Mouse (Mus musculus) mesoderm, embryonic 11.5 days (tissue): Measurements from ENCODE around the gene Pmepa1.

Experiments
- DNase-seq: peaks from one replicate; pipeline ENCODE4 v3.0.0-alpha.2; 2012; ENCODE audit warnings: low read depth, low spot score

Pmepa1 gene

DNA sequence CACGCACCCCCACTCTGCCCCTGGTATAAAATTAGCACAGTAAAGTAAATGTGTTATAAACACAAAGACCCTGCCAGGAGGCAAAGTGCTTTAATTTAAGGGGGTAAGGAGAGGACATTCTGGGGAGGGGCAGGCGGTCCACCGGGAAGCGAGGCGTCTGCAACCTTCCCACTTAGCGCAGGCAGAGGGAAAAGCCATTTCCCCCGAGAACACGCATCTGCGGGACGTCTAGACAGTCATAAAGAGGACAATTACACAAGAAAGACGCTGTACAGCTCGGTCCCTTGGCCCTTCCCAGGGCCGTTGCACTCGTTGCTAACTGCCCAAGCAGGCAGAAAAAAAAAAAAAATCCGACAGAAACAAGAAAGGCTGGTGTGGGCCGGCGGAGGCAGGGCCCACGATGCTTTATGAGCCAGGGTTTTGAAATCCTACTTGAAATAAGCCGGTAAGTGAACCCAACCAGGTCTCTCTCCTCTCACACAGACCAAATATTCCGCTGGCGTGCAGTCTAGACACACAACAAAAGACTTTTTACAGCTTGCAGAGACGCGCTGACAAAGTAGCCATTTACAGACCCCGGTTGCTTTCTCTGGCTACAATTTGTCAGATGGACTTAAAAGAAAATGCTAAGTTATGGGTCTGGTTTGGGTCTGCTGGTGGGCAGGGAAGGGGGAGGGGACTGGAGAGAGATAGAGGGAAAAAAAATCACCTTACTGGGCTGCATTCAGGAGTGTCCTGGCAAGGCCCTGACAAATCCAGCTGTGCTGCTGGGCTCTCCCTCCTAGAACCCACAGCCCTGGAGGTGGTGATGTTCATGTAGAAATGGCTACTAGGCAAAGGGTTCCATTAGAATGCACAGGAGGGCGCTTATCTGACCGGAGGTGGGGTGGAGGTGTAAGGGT, 22.3 kb downstream of the Pmepa1 start:
- DNase-seq, result peak; percentile 83

DNA sequence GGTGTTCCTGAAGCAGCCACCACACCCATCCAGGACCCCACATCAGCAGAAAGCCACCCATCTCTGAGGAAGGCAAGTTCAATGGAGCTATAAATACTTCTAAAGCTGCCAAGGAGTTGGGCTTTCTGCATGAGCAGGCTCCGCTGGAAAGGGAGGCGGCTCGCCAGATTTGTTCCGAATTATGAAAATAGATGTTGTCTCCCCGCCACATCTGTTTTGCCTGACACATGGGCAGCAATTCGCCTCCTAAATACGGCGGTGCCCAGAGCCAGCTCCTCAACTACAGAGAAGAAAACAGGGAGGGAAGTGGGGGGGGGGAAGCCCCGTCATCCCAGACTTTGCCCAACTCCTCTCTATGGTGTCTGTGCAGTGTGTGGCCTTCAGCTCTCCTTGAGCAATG, 24.7 kb downstream of the Pmepa1 start:
- DNase-seq, result no peak

DNA sequence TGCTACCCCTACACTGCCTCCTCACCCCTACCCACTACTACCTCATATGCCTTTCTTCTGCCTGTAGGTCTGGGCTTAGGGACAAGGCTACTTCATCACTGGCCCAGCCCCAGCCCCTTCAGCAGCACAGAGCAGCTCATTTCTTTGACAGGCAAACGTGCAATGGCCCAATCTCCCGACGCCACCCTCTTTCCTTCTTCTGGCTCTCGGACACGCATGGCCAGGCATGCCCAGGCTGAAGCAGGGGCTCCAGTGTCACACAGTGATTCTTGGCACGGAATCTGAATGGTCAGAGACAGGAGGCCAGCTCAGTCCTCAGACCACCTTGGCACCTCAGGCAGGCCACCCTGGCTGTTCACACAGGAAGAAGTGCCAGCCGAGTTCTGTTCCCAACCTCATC, 25.2 kb downstream of the Pmepa1 start:
- no peak for DNase-seq

DNA sequence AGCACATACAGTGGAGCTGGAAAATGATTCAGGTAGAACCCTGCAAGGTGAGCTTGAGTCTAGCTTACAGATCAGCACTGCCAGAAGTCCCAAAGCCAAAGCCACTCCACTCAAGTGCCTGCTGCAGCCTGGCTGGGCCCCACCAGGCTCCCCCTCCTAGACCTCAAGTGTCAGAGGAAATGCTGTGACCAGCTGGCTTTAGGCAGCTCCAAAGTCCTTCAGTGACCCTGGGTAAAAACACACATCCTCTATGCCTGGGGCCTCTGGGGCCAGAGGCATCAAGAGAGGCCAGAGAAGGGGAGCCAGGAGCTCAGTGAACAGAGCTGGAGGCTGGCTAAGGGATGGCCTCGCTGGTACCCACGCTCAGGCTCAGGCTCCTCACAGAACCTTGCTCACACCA, 25.9 kb downstream of the Pmepa1 start:
- no peak for DNase-seq

DNA sequence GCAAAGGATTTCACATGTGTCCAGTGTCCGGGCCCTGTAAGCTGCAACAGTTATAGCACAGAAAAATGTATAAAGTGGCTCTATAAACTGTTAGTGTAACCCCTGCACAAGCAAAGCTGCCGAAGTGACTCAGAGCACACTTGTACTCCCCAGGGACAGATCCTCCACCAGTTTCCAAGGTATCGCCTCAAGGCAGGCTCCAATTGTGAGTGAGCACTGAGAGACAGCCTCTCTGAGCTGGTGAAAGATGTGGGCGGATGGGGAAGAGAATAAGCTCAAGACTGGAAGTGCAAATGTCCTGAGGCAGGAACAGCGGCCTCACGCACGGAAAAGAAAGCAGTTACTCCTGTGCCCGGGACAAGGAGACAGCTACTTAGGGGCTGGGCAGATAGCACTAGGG, 26.4 kb downstream of the Pmepa1 start:
- DNase-seq, result no peak

DNA sequence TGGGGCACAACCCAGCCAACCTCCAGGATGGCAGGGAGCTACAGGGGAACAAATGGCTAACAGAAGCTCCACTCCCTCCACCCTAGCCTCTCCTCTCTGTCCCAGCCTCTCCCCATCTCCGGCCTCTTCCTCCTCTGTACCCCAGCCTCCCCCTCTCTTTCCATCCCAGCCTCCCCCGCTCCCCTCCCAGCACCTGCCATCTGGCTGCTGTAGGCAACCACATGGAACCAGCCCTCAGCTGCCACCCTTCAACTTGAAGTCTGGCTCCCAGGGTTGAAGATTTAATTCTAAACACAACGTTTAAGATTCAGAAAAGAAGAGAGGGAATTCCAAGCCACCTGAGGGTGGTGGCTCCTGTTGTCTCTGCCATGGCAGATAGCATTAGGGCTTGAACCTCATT, 26.9 kb downstream of the Pmepa1 start:
- DNase-seq, result no peak

DNA sequence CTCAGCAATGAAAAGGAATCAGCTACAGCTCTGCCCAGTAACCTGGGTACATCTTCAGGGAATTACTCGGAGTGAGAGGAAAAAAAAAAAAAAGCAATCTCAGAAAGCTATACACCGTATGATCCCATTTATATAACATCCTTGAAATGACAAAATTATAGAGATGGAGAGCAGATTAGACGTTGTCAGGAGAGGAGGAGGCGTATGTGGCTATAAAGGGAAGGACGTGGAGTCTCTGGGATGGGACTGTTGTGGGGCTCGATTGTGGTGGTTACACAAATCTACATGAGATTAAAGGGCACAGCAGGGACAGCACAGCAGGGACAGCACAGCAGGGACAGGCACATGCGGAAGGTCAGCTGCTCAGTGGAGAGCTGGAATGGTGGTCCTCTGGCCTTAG, 27.5 kb downstream of the Pmepa1 start:
- no peak for DNase-seq

DNA sequence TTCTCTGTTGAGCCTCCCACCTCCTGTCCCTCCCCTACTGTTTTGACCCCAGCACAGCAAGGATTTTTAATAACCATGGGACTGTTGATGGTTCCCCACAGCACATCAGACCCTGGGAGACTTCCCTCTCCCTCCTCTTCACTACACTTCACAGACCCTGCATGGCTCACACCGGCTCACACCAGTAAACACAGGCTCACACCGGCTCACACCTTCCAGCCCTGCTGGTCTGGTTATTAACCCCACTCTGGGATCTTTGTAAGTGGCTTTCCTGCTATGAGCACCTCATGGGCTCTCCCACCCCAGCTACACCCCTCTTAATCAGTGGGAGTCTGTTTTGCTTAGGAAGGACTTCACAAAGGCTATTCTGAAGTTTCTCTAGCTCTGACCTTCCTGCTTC, 28.4 kb downstream of the Pmepa1 start:
- no peak for DNase-seq

DNA sequence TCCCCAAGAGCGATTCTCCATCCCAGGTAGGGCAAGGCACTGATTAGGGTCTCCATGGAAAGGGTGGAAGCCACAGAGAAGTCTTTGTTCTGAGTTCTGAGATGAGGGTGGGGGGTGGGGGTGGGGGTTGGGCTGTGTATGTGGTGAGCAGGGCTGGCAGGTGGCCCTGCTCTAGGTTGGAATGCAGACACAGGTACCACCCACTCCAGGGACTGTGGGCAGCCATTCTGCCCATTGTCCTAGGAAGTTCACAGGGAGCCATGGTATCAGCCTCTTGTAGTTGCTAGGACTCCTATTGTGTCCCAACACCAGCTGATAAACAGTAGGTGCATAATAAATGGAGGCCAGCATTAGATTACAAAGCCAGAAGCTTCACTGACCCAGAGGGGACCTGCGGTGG, 29.1 kb downstream of the Pmepa1 start:
- no peak for DNase-seq

DNA sequence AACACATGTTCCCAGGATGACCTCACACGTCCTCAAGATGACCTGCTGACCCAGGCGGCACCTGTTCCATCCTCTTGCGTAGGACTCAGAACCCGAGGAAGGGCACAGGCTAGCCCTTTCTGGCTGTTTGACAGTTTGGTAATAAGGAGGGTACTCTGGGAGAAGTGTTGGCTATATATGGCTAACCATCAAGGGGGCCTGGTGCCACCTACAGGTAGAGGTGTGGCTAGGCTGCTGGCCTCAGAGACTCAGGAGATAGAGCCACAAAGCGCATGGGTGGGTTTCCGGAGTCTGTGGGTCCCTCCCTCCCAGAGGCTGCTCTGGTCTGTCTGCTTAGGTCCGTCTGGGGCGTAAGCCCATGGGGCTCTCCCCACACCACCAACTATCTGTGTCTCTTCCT, 29.6 kb downstream of the Pmepa1 start:
- DNase-seq, result no peak

DNA sequence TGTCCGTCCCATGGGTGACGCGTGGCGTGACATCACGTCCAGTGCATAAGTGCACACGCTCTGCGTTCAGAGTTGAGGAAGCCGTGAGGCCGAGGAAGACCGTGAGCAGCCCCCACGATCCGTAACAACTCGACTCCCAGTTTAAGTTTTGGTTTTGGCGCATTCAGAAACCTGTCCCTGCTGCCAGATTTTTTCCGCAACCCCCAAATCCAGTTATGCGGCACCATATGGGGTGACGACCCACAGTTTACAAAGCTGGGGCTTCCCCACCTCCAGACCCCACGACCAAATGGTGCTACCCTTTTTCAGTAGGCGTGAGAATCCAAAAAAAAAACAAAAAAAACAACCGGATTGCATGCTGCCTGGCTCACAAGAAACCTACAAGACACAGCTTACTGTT, 31.1 kb downstream of the Pmepa1 start:
- no peak for DNase-seq

DNA sequence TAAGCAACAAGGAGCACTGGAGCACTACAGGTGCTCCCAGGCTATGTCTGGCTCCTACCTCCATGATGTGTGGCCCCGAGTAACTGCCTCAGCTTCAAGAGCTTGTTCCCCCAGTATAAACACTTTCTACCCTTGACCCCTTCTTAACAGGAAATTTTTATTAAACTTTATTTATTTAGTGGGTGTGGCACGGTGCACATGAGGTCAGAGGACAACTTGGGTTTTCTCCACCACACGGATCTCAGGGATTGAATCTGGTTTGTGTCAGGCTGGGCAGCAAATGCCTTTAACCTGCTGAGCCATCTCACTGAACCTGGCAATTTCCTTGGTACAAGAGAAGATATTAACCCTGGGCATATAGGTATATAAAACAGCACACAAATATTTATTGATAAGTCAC, 32.2 kb downstream of the Pmepa1 start:
- no peak for DNase-seq

DNA sequence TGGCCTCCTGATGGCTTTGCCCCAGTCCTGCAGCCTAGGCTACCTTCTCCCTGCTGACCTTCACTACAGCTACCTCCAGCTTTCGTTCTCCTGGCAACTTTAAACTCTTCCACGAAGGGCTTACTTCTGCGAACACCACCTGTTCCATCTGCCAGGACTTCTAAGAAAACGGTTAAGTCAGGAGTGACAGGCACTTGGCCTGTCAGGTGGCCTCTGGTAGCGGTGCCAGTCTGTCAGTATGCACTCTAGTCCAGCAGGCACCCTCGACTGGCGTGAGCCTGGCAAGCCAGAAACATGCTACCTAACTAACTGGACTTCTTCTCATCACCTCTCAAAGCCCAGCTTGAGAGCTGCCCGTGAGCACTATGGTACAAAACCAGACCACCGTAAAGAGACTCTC, 32.7 kb downstream of the Pmepa1 start:
- no peak for DNase-seq

DNA sequence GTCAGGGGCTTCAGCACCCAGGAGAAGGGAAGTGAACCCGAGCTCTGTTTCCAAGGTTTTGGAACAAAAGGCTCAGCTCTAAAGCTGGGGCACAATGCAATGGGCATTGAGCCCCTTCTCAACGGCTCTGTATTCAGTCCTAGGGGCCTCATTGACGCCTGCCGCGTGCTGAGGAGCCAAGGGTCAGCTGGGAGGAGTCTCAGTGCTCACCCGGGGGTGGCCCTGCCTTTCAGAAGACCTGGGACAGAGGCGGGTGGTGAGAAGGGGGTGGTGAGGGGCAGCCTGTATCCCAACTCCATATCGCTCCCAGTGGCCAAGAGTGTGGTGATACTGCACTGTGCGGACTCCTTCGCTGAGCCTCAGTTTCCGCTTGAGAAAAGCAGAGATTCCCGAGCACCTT, 33.5 kb downstream of the Pmepa1 start:
- DNase-seq, result peak; percentile 66

DNA sequence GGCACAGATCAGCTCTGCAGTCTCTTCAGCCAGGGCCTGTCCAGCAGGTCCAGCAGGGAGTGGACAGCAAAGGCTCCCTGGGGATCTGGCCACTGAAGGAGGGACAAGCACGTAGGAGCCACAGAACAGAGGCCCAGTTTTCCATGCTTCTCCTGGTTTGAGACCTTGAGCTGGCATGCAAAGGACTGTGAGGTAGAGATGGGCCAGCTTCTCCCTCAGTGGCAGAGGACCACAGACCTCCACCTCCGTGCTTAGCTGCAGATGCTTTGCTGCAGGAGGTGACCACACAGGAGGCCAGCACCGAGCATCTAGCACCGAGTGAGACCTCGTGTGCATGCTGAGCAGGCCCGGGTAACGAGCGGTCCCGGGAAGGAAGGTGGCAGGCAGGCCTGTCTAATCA, 35.6 kb downstream of the Pmepa1 start:
- DNase-seq, result no peak

DNA sequence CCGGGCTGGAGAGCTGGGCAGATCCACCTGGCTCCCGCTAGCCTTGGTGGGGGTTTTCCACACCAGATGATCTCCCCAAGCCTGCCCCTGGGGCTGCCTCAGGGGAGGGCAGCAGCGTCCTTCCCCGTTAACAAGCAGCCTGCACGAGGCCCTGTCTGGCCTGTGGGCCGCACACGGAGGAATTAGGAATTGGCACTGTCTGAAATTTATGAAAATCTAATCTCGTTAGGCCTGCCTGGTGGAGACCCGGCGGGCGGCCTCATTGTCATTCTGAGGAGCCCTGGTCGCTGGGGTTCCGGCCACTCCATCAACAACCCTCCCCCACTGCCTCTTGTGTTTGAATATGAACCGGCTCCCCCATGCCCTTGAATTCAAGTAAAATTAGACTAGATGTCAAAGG, 37.8 kb downstream of the Pmepa1 start:
- peak; percentile 49 for DNase-seq

DNA sequence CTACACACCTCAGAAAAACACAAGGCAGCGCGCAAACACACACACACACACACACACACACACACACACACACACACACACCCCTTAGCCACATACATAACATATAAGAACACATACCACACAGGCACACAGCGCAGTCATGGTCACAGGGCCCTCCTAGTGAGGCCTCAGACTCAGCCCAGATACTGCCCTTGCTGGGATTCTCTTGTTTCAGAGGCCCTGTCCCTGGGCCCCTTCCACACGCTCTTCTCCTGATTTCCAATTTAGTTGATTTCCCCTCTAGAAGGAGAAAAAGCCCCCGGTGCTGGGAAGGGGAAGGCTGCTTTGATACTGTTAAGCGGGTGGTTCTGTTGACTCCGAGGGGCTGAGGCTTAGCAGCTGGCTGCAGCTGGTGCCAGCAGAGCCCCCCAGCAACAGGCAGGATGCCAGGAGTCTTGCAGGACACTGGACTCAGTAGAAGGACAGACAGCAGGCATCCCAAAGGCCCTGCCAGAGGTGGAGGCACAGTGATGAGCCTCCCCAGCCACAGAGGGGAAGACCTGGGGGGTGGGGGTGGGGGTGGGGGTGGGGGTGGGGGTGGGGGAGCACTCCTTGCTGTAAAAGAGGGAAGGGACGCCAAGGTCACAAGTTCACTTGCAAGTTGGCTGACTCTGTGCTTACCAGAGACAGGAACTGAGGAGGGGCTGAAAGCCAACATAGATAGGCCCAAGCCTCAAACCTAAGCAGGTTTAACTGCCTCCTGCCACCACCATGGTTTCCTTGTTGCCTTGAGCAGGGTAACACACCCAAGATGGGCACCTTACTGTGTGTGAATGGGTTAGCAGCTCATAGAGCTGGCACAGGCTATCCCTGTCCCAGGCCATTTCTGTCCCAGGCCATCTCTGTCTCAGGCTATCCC, 40.6 kb downstream of the Pmepa1 start:
- no peak for DNase-seq

DNA sequence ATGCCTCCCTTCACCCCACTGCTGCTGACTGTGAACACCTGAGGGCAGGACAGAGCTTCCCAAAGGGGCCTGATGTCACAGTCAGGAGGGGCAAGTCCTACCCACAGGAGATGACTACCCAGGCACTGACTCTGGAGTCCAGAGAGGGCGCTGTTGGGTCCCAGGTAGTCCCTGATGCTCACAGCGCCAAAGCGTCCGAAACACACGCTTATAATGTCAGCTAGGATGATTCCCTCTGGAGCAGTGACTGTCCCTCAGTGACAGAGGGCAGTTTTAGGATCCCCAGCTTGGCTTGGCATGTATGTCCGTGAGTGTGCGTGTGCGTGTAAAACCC, 43.6 kb downstream of the Pmepa1 start:
- DNase-seq, result no peak

DNA sequence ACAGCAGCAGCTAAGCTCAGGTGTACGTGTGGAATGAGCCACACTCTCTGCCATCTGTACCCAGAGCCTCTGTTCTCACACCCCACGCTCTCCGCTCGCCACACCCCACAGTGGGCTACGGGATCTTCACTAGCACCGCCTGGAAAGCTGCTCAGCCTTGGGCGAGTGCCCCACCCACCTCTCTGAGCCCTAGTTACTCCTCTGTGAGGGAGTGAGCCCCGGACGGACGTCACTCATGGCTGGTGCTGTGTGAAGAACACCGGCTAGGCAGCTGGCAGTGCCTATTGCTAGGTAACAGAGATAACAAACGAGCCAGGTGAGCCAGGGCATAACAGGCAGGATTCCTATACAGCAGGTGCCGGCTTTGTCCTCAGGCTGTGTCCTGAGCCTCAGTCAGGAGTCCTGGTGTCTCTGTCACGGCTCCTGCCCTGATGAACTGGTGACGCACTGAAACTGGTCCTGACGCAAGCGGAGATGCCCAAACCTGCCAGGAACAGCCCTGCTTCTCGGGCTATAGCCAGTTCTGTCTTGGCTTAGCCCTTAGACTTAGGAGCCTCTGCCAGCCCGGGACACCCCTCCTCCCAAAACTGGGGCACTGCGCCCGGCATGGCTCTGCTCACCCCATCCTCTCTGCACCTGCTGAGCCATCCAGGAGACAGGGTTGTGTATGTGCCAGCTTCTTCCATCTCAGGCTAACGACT, 44.1 kb downstream of the Pmepa1 start:
- DNase-seq, result no peak

DNA sequence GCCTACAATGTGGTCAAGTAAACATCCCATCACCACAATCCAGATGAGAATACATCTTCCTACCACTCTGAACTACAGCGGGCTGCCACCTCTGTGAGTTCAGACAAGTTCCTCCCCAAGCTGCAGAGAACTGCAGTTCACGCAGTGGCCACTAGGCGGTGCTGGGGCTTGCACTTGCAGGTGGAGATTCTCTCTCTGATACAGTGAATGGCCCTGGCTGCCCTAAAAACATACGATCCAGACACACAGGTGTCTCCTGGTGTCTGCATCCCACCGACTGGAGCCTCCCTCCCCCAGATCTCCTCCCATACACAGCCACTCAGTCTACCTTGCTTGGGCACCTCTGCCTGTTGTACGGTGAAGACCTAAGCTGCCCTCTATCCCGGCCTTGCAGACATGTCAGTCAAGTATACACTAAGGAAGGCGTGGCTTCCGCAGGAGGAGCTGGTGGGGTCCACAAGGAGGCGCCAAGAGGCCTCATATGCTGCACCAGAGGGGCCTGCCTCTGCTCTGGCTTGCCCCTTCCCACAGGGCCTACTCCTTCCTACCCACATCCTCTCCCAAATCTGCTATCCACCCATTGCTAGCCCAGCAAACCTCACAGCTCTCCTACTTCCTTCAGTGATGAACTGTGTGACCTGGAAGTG, 46.6 kb downstream of the Pmepa1 start:
- DNase-seq, result peak; percentile 93

DNA sequence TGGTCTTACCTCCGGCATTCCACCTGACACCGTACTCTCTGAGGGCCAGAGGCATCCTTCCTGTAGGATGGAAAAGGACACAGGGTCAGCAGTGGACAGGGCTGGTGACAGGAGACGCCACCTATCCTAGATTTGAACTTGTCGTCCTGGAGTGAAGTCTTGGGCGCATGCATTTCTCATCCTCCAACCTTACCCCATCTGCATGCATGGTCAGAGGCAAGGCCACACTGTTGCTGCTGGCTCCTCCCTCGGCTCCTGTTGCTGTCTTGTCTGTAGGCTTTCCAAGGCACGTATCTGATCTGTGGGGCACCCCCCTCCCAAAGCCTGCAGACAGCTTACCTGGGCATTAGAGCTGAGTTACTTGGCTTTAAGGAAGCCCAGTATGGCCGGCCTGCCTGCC, 47.8 kb downstream of the Pmepa1 start:
- DNase-seq, result no peak

DNA sequence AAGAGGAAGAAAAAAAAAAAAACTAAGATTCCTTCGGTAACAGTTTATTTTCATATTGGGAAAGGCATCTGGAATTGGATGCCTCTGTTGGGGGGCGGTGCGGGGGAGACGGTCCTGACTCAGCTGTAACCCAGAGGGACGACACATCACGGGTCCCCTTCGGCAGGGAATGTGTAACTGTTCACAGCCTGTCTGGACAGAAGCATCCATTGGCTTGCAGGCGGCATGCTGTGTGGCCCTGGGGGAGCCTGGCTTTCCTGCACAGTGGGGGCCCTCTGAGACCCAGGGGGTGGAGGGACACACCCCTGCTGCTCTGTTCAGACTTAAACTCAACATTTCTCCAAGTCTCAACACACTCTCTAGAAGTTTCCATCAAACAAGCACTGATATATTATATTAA, 49.5 kb downstream of the Pmepa1 start:
- DNase-seq, result no peak
